Mouse (Mus musculus) lung, postnatal 0 days (tissue): Measurements from ENCODE around the gene Ulk3. TPM values are rescaled to one million over a fixed set of nuclear protein-coding genes. Genes with fewer than 3 reads are reported as not detected.

ENCODE experiments used
- ATAC-seq: fragments of 200-750 bp; cut with Nextera tagmentation; 2 replicates; pipeline ENCODE4 v1.8.0; 2017; ENCODE audit warnings: moderate library complexity
- DNase-seq: peaks from one replicate; pipeline ENCODE4 v3.0.0-alpha.2; 2016; ENCODE audit warnings: low spot score
- H3K27ac ChIP-seq: fragments of 300-500 bp; sonication (generic); 2 replicates; pipeline ENCODE4 v1.5.1; 2014; ENCODE audit warnings: antibody characterized with exemption, mild to moderate bottlenecking, low read length, mixed read lengths
- H3K27me3 ChIP-seq: fragments of 300-500 bp; sonication (generic); replicated peaks from 2 replicates; pipeline ENCODE4 v1.6.1; 2014; ENCODE audit warnings: low read length, mixed read lengths; ENCODE audit not compliant: insufficient read depth
- H3K36me3 ChIP-seq: fragments of 300-500 bp; sonication (generic); 2 replicates; pipeline ENCODE4 v1.6.1; 2014; ENCODE audit warnings: low read length, mixed read lengths; ENCODE audit not compliant: insufficient read depth
- H3K4me1 ChIP-seq: fragments of 300-500 bp; sonication (generic); 2 replicates; pipeline ENCODE4 v1.6.1; 2014; ENCODE audit warnings: antibody characterized with exemption, low read depth, low read length, mixed read lengths; ENCODE audit not compliant: insufficient read depth
- H3K4me2 ChIP-seq: fragments of 300-500 bp; sonication (generic); replicated peaks from 2 replicates; pipeline ENCODE4 v1.6.1; 2014; ENCODE audit warnings: low read depth, mild to moderate bottlenecking, low read length, moderate library complexity, mixed read lengths
- H3K4me3 ChIP-seq: fragments of 300-500 bp; sonication (generic); 2 replicates; pipeline ENCODE4 v1.5.1; 2014; ENCODE audit warnings: low read depth, low read length
- H3K9ac ChIP-seq: fragments of 300-500 bp; sonication (generic); replicated peaks from 2 replicates; pipeline ENCODE4 v1.6.1; 2014; ENCODE audit warnings: low read depth, mild to moderate bottlenecking
- H3K9me3 ChIP-seq: fragments of 300-500 bp; sonication (generic); 2 replicates; pipeline ENCODE4 v1.6.1; 2016; ENCODE audit warnings: low read length, mixed read lengths
- CTCF ChIP-seq: IDR thresholded peaks from 2 replicates; pipeline ENCODE4 v1.5.1; 2016; ENCODE audit warnings: antibody characterized with exemption, mild to moderate bottlenecking
- EP300 ChIP-seq: IDR thresholded peaks from 2 replicates; pipeline ENCODE4 v1.6.1; 2016; ENCODE audit warnings: antibody characterized with exemption, mild to moderate bottlenecking, control low read depth
- WGBS: fragments of 180-500 bp; shearing (Covaris S2); extraction: QIAGEN DNeasy Blood & Tissue Kit; methylation state at CpG from one replicate; pipeline ENCODE4 v1.1.7; 2014; 5-methylcytosine and 5-hydroxymethylcytosine counted together
- polyA plus RNA-seq: library from polyadenylated mRNA; unstranded; fragments of >200 nt; fragmentation: Nextera tagmentation; extraction: Ambion mirVana; gene quantifications from 2 replicates; pipeline ENCODE4 v1.2.1, GENCODE M21; 2015

The Ulk3 gene
- polyA plus RNA-seq, 1 experiment from 2014 or later, result 7.3 TPM

DNA sequence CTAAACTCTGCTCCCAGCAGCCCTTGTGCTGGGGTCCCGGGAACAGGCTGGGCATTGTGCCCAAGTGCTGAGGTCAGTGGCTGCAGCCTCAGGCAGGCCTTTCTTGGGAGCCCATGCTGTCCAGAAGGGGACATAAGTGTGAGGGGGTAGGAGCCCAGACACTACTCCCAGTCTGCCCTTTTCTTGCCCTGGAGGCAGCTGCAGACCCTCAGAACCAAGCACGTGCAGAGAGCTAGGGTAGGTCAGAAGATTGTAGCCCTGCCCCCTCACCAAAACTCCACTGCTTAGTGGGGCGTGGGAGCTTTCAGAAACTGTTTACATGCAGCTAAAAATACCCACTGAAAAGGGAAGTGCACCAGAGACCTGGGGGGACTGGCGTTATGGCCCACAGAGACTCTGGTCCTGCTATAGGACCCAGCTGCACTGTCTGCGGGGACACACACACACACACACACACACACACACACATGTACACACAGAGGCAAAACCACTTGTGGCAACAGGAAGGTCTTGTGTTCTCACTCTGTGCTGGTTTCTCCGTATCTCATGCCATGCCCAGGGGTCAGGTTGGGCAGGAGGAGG is 48.6 kb downstream of the Ulk3 start:
- TF ChIP-seq CTCF (no peak), EP300 (peak; percentile 53; the same call in 1 of the 2 replicates)
- peak overlapping the region; percentile 42 for H3K4me2 ChIP-seq
- H3K27ac ChIP-seq, result peak overlapping the region; percentile 85
- H3K4me3 ChIP-seq, result no peak overlapping the region
- no peaks in the 10 kb centered on the region for H3K9me3 ChIP-seq
- no peaks in the 10 kb centered on the region for H3K36me3 ChIP-seq
- H3K4me1 ChIP-seq, result peaks cover 44% of the 10 kb centered on the region
- 2% methylated on average over 6 of the region's 6 CpGs for WGBS
- DNase-seq (peak; percentile 77), ATAC-seq (peak; percentile 71)
- 0 out of 2 replicates have a peak overlapping the region, but pooled peaks have one; percentile 16 for H3K9ac ChIP-seq
- no peaks in the 10 kb centered on the region for H3K27me3 ChIP-seq

DNA sequence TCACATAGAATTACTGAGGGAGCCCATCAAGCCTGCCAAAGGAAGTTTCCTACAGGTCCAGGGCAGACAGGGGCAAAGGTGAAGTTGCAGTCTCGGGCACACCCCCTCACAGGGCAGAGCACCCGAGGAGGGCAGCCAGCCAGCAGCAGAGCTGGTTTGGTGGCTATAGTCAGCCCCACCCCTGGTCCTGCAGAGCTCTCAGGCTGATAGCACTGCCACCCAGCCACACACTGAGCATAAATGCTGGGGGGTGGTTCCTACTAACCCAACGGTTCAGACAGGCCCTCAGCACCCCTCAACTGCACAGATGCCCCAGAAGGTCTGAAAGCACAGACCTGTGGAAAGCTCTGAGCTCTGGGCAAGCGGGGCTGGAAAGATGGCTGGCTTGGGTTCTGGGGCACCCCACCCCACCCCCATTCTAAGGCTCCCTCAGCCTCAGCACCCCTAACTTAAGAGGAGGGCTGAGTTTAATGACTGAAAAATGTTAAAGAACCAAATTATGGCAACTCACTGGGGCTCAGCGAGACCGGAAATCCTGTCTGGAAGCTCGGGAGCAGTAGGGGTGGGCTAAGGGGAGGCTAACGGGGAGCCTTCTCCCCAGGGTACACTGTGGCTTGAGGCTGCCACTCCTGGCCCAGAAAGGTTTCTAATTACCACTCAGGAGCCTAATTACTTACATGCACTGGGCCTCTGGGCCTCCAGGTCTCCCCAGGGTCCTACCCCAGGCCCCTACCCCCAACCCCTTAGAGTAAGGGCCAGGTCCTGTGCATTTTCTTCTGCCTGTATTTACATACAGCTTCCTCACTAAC is 49.6 kb downstream of the Ulk3 start:
- peak; percentile 80 for DNase-seq

DNA sequence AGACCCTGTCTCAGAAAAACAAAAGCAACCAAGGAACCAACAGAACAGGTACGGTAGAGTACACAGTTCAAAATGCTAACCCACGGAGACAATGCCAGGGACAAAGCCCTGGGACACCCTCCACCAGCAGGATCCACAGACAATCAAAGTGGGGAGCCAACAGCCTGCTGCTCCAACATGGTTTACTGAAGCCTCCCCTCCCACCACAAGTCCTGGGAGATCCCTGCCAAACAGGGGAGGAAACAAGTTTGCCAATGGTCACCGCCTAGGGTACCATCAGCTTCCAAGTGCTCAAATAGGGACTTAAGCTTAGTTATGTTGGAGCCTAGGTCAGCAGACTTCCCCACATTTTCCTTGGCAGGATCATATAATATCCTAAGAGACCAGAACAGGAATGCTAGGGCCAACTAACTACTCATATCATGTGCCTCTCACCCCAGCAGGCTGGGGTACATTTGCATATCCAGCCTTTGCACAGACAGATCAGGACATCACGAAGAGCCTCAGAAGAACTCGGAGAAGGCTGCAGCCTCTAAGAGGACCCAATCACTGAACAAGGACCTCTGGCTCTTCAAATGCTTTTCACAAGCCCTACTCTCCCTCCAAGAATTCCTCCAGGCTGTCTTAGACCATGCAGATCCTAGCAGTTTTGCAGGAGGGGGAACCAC is 50.5 kb downstream of the Ulk3 start:
- Histone ChIP-seq H3K4me1 (peaks cover 60% of the 10 kb centered on the region), H3K27ac (peak overlapping the region; percentile 85), H3K9ac (no peak overlapping the region), H3K36me3 (no peaks in the 10 kb centered on the region), H3K4me2 (peak overlapping the region; percentile 42), H3K27me3 (no peaks in the 10 kb centered on the region), H3K4me3 (no peak overlapping the region), H3K9me3 (no peaks in the 10 kb centered on the region)
- DNase-seq, result no peak
- TF ChIP-seq EP300 (no peak), CTCF (no peak)
- no peak for ATAC-seq
- WGBS, result 58% methylated on average over 5 of the region's 5 CpGs

More for the DNA sequence above, 49.6 kb downstream of the Ulk3 start:
- Histone ChIP-seq H3K4me1 (peaks cover 54% of the 10 kb centered on the region), H3K27me3 (no peaks in the 10 kb centered on the region), H3K4me2 (peak overlapping the region; percentile 42), H3K4me3 (no peak overlapping the region), H3K27ac (peak overlapping the region; percentile 85), H3K9ac (peak overlapping the region; percentile 13; the same call in 1 of the 2 replicates), H3K9me3 (no peaks in the 10 kb centered on the region), H3K36me3 (no peaks in the 10 kb centered on the region)
- WGBS, result 21% methylated on average over 8 of the region's 8 CpGs
- ATAC-seq, result peak; percentile 70
- TF ChIP-seq EP300 (no peak), CTCF (no peak)

DNA sequence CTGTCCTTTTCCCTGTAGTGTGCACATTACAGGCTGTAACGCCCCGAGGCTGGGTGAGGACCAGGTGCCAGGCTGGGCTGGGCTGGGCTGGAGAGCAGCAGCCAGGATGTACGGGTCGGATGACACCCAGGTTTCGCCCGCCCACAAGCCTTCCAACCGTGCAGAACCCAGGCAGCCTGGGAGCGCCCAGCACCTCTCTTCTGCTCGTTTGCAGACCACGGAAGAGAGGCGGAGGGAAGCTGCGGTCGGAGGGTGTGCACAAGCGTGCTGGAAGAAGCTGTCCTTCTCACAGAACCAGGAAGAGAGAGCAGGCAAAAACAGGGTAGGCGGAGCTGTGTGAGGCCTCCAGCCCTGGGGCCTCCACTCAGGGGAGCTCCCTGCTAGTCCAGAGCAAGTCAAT is 51.1 kb downstream of the Ulk3 start:
- DNase-seq (peak; percentile 80), ATAC-seq (peak; percentile 10; the same call in 1 of the 2 replicates)
- Histone ChIP-seq H3K27me3 (no peaks in the 10 kb centered on the region), H3K27ac (peak overlapping the region; percentile 85; the same call in 1 of the 2 replicates), H3K4me1 (peaks cover 60% of the 10 kb centered on the region), H3K36me3 (no peaks in the 10 kb centered on the region), H3K4me3 (peak overlapping the region; percentile 4; the same call in 1 of the 2 replicates), H3K9ac (no peak overlapping the region), H3K9me3 (no peaks in the 10 kb centered on the region), H3K4me2 (peak overlapping the region; percentile 35)
- no peak for TF ChIP-seq EP300
- 7% methylated on average over 15 of the region's 15 CpGs for WGBS

DNA sequence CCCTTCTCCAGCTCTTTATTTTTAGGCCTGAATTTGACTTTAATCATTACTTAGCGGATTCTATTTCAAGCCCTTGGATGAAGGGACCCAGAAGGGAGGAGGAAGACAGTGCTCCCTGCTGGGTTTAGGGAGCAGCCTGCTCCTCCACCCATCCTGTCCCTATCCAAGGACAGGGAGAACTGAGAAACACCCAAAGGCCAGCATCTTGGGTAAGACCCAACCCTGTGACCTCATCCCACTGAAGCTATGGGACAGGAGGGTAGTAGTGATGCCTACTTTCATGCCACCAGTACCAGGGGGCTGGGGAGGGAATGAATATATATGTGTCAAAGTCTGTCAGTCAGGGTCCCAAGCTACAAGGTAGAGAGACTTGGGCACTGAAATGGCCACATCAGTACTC is 51.8 kb downstream of the Ulk3 start:
- no peaks in the 10 kb centered on the region for H3K27me3 ChIP-seq
- H3K36me3 ChIP-seq, result no peaks in the 10 kb centered on the region
- H3K9ac ChIP-seq, result no peak overlapping the region
- ATAC-seq (no peak), DNase-seq (no peak)
- H3K4me1 ChIP-seq, result peaks cover 60% of the 10 kb centered on the region
- peak overlapping the region; percentile 35 for H3K4me2 ChIP-seq
- no peaks in the 10 kb centered on the region for H3K9me3 ChIP-seq
- TF ChIP-seq EP300 (no peak), CTCF (no peak)
- H3K27ac ChIP-seq, result peak overlapping the region; percentile 85; the same call in 1 of the 2 replicates
- WGBS, result 79% methylated on average over 1 of the region's 1 CpGs
- no peak overlapping the region for H3K4me3 ChIP-seq

DNA sequence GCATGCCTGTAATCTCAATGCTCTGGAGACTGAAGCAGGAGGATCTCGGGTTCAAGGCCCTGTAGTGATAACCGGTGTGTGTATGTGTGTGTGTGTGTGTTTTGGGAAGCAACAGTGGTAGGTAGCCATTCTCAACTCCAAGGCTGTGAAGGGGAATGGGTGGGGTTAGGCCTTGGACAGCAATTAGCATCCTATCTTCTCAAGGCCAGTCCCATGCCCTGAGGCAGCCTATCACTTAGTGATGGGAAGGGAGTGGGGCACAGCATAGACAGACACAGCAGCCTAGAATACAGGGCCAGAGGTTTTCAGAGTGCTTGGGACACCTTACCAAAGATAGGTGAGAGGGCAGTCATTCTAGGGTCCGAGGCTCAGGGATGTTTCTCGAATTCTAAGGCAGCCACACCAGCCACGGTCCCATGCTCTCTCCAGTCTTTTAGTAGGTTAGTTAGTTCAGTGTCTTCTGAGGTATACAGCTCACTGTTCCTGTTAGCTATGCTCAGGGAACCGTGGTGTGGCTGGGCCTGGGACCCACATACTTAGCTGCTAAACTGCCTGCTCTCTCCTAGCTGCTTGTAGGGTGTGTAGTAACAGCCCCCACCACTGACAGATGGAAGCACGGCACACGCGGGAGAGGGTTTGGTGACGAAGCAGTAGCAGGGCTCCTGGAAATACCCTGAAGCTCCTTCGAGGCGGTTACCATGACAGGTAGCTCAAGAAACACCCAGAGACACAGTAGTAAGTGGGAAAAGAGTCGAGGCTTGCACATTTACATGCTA is 52.7 kb downstream of the Ulk3 start:
- Histone ChIP-seq H3K4me1 (peaks cover 59% of the 10 kb centered on the region), H3K9ac (no peak overlapping the region), H3K4me2 (no peak overlapping the region), H3K36me3 (no peaks in the 10 kb centered on the region), H3K9me3 (no peaks in the 10 kb centered on the region), H3K4me3 (no peak overlapping the region), H3K27me3 (no peaks in the 10 kb centered on the region), H3K27ac (no peak overlapping the region)
- no peak for DNase-seq
- TF ChIP-seq EP300, result no peak
- no peak for TF ChIP-seq CTCF
- 84% methylated on average over 13 of the region's 13 CpGs for WGBS
- no peak for ATAC-seq
